Mouse (Mus musculus): ENCODE results near the gene Snrnp200. TPM values are rescaled to one million over a fixed set of nuclear protein-coding genes. Genes with fewer than 3 reads are reported as not detected.
"Not testable (repeated sequence)": the region's sequence is repeated elsewhere in the genome, so short reads cannot be mapped to it uniquely, and the experiment has no call there.

Snrnp200 gene
- total RNA-seq, 2 experiments from 2014 or later = 46.2 to 46.8 TPM

- intact Hi-C loops (cut with DNase I) = no loop called here
- no peak for TF ChIP-seq CTCF (IDR thresholded peaks at IDR 0.05)
- no peak for DNase-seq
- Histone ChIP-seq H3K4me3 (no peak overlapping the region), H3K27ac (no peak overlapping the region)
Observed at GRCm38 (mm10) chr2:127262480-127262879, 54.3 kb downstream of the Snrnp200 start.

- Histone ChIP-seq H3K27ac (peak overlapping the region; percentile 99; the same call in 1 of the 2 replicates), H3K4me3 (no peak overlapping the region)
- DNase-seq = no peak
- intact Hi-C loops (cut with DNase I) = loop anchor here (2.0 kb wide), 2 partner anchors 13 to 59 kb away; partner anchors contain the start of genes 1810024B03Rik and Snrnp200
- TF ChIP-seq CTCF (IDR thresholded peaks at IDR 0.05) = peak; percentile 43
Observed at GRCm38 (mm10) chr2:127267854-127268253, 59.7 kb downstream of the Snrnp200 start.

- Histone ChIP-seq H3K27ac (peak within 1 kb of the TSS; percentile 99), H3K4me3 (peak within 1 kb of the TSS; percentile 100)
- DNase-seq = peak; percentile 99
- peak; percentile 56 for TF ChIP-seq CTCF (IDR thresholded peaks at IDR 0.05)
- intact Hi-C loops (cut with DNase I) = loop anchor here (2.0 kb wide), 2 partner anchors 15 to 61 kb away; partner anchors contain the start of genes 1810024B03Rik and Snrnp200
Observed at GRCm38 (mm10) chr2:127269491-127270299, 61.5 kb downstream of the Snrnp200 start, which contains the start of gene Stard7. TSS of gene Stard7 (plus strand) at chr2:127270218.

GRCm38 (mm10) chr2:127270300-127271041 is 62.3 kb downstream of the Snrnp200 start:
- peak overlapping the region; percentile 99 for H3K27ac ChIP-seq
- intact Hi-C loops (cut with DNase I) = no loop called here
- no peak for TF ChIP-seq CTCF (IDR thresholded peaks at IDR 0.05)
- DNase-seq = peak; percentile 96
- peak overlapping the region; percentile 100 for H3K4me3 ChIP-seq

GRCm38 (mm10) chr2:127271042-127271515 is 62.9 kb downstream of the Snrnp200 start:
- peak; percentile 59 for DNase-seq
- intact Hi-C loops (cut with DNase I) = no loop called here

GRCm38 (mm10) chr2:127272049-127272448 is 63.9 kb downstream of the Snrnp200 start:
- DNase-seq; intact Hi-C loops (cut with DNase I): not testable (repeated sequence)
- peak overlapping the region; percentile 100 for H3K4me3 ChIP-seq
- peak overlapping the region; percentile 99 for H3K27ac ChIP-seq

More at GRCm38 (mm10) chr2:127271042-127271515, 62.9 kb downstream of the Snrnp200 start:
- Histone ChIP-seq H3K4me3 (peak overlapping the region; percentile 100), H3K27ac (peak overlapping the region; percentile 99)
- no peak for TF ChIP-seq CTCF (IDR thresholded peaks at IDR 0.05)

- Histone ChIP-seq H3K27ac (peak overlapping the region; percentile 99), H3K4me3 (peak overlapping the region; percentile 100)
- intact Hi-C loops (cut with DNase I) = no loop called here
- TF ChIP-seq CTCF (IDR thresholded peaks at IDR 0.05) = no peak
- DNase-seq = no peak
Observed at GRCm38 (mm10) chr2:127272806-127273205, 64.6 kb downstream of the Snrnp200 start.

GRCm38 (mm10) chr2:127274590-127274989 is 66.4 kb downstream of the Snrnp200 start:
- DNase-seq = peak; percentile 67
- Histone ChIP-seq H3K27ac (peak overlapping the region; percentile 86), H3K4me3 (peak overlapping the region; percentile 61)
- intact Hi-C loops (cut with DNase I) = no loop called here
- no peak for TF ChIP-seq CTCF (IDR thresholded peaks at IDR 0.05)

GRCm38 (mm10) chr2:127275551-127276320 is 67.5 kb downstream of the Snrnp200 start:
- peak overlapping the region; percentile 61 for H3K4me3 ChIP-seq
- intact Hi-C loops (cut with DNase I) = no loop called here
- H3K27ac ChIP-seq = peak overlapping the region; percentile 86
- DNase-seq = no peak
- TF ChIP-seq CTCF (IDR thresholded peaks at IDR 0.05) = no peak

GRCm38 (mm10) chr2:127278162-127278561 is 70.0 kb downstream of the Snrnp200 start:
- DNase-seq = no peak
- intact Hi-C loops (cut with DNase I) = no loop called here
- H3K4me3 ChIP-seq = no peak overlapping the region
- TF ChIP-seq CTCF (IDR thresholded peaks at IDR 0.05) = no peak
- no peak overlapping the region for H3K27ac ChIP-seq

Other genes starting within 250 kb of the Snrnp200 start
- gene Ap4e1, start 199.7 kb upstream of the Snrnp200 start, total RNA-seq (2021) = 1 to 10 TPM; 8.3 to 9.1 TPM
- 10 to 100 TPM; 11.7 to 12.3 TPM for gene Blvra, start 137.7 kb upstream of the Snrnp200 start, total RNA-seq (2021)
- 1 to 10 TPM in 1 of 2 experiments, under 1 TPM in 1; 0.75 to 1.4 TPM for gene Ncaph, start 74.4 kb upstream of the Snrnp200 start, total RNA-seq (2021)
- gene Itpripl1, start 64.9 kb upstream of the Snrnp200 start, total RNA-seq (2021) = 1 to 10 TPM; 5.0 to 6.8 TPM
- under 1 TPM; 0.31 to 0.69 TPM for gene 1810024B03Rik, start 106 bp upstream of the Snrnp200 start, total RNA-seq (2021)
- 10 to 100 TPM; 48.4 to 53.4 TPM for gene Ciao1, start 39.4 kb downstream of the Snrnp200 start, total RNA-seq (2021)
- gene Tmem127, start 39.5 kb downstream of the Snrnp200 start, total RNA-seq (2021) = 10 to 100 TPM; 21.6 to 24.3 TPM
- gene Stard7, start 61.8 kb downstream of the Snrnp200 start, total RNA-seq (2021) = 100 to 1,000 TPM in 1 of 2 experiments, 10 to 100 TPM in 1; 88.9 to 152 TPM
- gene Dusp2, start 127.8 kb downstream of the Snrnp200 start, total RNA-seq (2021) = 1 to 10 TPM in 1 of 2 experiments, under 1 TPM in 1; 0.59 to 1.2 TPM
- gene Astl, start 130.3 kb downstream of the Snrnp200 start, total RNA-seq (2021) = under 1 TPM in 1 of 2 experiments, not detected in 1; 0.25 TPM
- under 1 TPM; 0.39 to 0.69 TPM for gene Adra2b, start 154.8 kb downstream of the Snrnp200 start, total RNA-seq (2021)
- not detected for gene Gpat2, start 216.8 kb downstream of the Snrnp200 start, total RNA-seq (2021)
- 10 to 100 TPM; 18.8 to 26.9 TPM for gene Fahd2a, start 236.2 kb downstream of the Snrnp200 start, total RNA-seq (2021)